Mouse (Mus musculus) ES-E14 (cell line): ENCODE measurements around the gene Gm21954.

ENCODE experiments used
- CHD2 ChIP-seq: IDR thresholded peaks from 2 replicates; pipeline ENCODE4 v1.6.1; 2014; ENCODE audit warnings: mild to moderate bottlenecking, low read depth, low read length, inconsistent platforms
- MAFK ChIP-seq: IDR thresholded peaks from 2 replicates; pipeline ENCODE4 v1.6.1; 2014; ENCODE audit warnings: mild to moderate bottlenecking, low read depth, low read length, inconsistent platforms; ENCODE audit not compliant: insufficient read depth
- ZNF384 ChIP-seq: IDR thresholded peaks from 2 replicates; pipeline ENCODE4 v1.6.1; 2012; ENCODE audit warnings: low read depth, low read length, inconsistent platforms

- TF ChIP-seq MAFK (no peak), ZNF384 (no peak), CHD2 (no peak)
Measured at GRCm38 (mm10) chr3:55473146-55473545, 1.1 kb upstream of the Gm21954 start.
